Mouse (Mus musculus): ENCODE measurements around the gene Cox6b2.
"Not testable (repeated sequence)": the region's sequence is repeated elsewhere in the genome, so short reads cannot be mapped to it uniquely, and the experiment has no call there.

The Cox6b2 gene

DNA sequence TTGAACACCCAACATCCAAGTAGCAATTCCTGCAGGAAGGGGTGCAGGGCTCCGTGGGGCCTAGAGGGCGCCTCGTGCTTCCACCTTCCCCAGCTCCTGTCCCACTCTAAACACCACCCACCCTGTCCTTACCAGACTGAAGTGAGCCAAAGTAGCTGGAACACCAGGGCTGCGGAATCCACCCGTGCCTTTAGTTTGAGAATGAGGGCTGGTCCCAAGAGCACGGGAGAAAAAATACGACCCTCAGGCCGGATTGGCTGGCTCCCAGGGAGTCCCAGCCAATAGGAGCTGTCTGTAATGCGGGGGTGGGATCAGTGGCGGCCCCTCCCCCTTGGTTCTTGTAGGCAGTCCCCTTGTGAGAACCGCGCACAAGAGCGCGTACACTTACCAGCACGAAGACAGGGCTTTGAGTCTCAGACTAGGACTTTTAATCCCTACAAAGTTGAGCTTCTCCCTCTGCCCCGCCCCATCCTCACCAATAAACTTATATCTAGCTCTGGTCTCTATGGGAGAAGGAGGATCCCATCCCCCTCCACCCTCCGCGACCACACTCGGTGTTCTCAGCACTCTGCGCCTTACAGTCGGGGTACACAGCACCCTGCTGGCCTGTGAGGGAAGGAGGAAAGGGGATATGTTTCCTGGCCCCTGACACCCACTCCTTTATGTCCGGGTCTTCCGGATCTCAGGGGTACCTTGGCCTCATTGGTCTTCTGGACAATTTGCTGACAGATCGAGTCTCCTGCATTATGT lies at the start of gene Cox6b2:
Cox6b2 (minus strand) TSS at position 274 of the 750 bp plus-strand sequence.
- DNase-seq: peak; percentile 83 to 91

DNA sequence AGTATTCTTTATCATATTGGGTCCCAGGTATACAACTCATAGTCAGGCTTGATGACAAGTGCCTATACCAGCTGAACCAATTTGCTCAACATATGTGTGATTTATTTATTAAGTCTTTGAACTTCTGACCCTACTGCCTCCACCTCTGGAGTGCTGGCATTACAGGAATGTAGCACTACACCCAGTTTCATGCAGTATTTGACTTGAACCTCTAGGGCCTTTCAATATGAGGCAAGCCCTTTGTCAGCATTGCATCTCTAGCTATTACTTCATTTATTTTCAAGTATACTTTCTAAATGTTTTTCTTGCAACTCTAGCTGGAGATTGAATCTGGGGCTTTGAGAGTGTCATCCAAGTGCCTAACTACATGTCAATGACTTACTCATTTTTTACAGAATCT lies 49.4 kb upstream of the Cox6b2 start:
- DNase-seq: no peak

- no peak for DNase-seq
These were observed 43.0 kb upstream of the Cox6b2 start for GRCm38 (mm10) chr7:4795767-4796433.

GRCm38 (mm10) chr7:4794631-4795168 lies 41.8 kb upstream of the Cox6b2 start:
- no peak for DNase-seq

DNA sequence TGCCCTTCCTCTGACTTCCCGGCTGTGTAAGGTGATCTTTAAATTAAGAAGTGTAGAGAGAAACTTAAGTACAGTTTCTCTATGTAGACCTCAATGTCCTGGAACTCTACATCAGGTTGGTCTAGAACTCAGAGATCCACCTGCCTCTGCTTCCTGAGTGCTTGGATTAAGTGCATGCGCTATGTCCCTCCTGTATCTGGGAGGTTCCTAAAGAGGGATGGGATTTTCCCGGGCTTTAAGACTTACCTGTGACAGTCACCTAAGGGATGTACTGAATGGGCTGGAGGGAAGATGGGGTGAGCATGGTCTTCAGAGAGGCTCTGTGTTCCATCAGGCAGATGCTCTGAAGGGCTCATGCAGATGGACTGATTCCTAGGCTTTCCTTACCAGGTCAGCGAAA lies 40.8 kb upstream of the Cox6b2 start:
- DNase-seq: no peak

DNA sequence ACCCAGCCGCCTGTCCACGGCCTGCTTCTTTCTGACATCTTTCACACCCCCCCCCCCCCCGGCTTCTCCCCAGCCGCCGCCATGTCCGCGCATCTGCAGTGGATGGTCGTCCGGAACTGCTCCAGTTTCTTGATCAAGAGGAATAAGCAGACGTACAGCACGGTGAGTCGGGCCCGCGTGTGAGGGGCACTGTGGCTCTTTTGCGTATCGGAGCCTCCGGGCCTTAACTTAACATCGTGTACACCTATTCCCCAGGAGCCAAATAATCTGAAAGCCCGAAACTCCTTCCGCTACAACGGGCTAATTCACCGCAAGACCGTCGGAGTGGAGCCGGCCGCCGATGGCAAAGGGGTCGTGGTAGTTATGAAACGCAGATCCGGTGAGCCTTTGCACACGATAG lies 40.4 kb upstream of the Cox6b2 start:
- not testable (repeated sequence) for DNase-seq

- DNase-seq: peak; percentile 91 to 95
These were observed 39.7 kb upstream of the Cox6b2 start, which contains the start of gene Rpl28 for GRCm38 (mm10) chr7:4792278-4793212. Gene Rpl28, plus strand, starts transcription at chr7:4792874.

DNA sequence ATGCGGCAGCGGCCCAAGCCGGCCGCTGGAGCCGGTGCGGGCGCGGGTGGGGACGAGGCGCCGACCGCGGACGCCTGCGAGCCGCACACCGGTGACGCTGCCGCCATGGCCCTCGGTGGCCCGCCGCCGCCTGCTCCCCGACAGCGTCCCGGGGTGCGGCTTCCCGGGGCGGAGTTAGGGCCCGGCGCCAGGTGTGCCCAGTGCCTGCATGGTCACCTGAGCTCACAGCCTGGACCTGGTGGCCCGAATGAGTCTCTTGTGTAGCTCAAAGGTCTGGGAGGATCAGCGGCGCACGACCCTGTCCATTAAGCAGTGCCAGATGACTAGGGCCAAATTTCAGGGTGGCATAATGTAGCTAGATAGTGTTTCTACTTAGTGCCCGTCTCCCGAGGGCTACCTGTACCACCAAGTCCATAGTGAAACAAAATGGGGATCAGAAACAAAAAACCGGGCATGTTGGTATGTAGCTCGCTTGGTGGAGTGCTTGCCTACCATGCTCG lies 36.6 kb upstream of the Cox6b2 start, which contains the start of gene Tmem238:
Tmem238 (minus strand) TSS at position 221 of the 500 bp plus-strand sequence.
- DNase-seq: peak; percentile 19 to 32

GRCm38 (mm10) chr7:4788499-4789435 lies 35.9 kb upstream of the Cox6b2 start:
- peak; percentile 38 to 39 for DNase-seq

DNA sequence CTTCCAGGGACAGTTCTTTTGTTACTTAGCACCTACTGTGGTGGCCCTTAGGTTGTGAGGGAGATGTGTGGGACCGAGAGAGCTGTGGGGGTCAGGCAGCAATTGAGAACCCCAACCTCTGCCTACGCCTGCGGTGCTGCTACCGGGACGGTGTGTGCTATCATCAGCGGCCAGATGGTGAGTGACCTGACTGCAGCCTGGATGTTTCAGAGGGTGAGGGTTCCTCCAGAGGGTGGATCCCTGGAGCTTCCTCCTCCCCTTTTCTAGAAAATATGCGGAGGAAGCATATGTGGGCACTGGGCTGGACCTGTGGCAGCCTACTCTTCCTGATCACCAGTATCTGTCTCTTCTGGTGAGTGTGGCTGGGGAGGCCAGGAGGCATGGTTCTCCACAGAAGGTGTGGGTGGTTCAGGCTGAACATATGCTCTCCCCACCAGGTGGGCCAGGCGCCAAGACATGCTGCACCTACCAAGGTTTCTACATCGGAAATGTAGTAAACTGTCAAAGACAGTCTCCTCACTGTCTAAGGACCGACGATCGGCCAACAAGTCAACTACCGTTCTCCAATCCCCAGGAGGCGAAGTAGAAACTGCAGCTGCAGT lies 30.9 kb upstream of the Cox6b2 start:
- DNase-seq: no peak

GRCm38 (mm10) chr7:4782759-4783158 lies 29.9 kb upstream of the Cox6b2 start, which contains the start of the genes Il11 and Tmem190:
Gene Il11, minus strand, starts transcription at chr7:4782859.
Gene Tmem190, plus strand, starts transcription at chr7:4782937.
- no peak for DNase-seq

GRCm38 (mm10) chr7:4782130-4782529 lies 29.2 kb upstream of the Cox6b2 start:
- no peak for DNase-seq

- DNase-seq: no peak
These were observed 27.0 kb upstream of the Cox6b2 start for GRCm38 (mm10) chr7:4779921-4780320.

DNA sequence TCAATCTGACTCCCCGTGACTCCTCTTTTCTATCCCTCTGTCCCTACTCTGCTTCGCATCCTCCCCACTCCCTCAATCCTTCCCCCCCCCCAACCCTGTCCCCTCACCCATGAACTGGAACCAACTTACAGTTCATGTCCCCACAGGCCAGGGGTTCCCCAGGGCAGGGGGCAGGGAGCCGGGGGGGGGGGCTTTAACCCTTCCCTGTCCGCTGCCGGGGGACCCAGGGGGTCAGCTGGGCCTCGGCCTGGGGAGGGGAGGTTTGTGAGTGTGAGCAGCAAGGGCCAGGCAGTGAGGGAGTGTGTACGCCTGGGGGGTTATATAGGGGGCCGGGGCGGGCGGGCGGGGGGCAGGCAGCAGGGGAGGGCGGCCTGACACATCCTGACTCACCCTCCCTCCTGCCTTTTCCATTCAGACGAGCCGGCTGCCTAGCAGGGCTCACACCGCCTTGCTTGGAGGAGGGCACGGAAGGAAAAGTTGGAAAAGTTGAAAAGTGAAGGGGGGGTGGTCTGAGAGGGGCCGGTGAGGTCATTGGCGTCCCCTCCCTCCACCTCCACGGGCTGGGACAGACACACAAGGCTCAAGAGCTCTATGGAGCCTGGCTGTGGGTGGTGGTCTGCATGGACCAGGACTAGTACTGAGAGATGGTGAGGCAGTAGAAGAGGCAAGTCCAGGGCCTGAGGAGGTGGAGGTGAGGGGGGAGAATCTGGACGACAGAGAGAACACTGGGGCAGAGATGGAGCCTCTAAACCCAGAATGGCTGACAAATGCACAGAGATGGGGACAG lies 25.1 kb upstream of the Cox6b2 start:
- no peak for DNase-seq

DNA sequence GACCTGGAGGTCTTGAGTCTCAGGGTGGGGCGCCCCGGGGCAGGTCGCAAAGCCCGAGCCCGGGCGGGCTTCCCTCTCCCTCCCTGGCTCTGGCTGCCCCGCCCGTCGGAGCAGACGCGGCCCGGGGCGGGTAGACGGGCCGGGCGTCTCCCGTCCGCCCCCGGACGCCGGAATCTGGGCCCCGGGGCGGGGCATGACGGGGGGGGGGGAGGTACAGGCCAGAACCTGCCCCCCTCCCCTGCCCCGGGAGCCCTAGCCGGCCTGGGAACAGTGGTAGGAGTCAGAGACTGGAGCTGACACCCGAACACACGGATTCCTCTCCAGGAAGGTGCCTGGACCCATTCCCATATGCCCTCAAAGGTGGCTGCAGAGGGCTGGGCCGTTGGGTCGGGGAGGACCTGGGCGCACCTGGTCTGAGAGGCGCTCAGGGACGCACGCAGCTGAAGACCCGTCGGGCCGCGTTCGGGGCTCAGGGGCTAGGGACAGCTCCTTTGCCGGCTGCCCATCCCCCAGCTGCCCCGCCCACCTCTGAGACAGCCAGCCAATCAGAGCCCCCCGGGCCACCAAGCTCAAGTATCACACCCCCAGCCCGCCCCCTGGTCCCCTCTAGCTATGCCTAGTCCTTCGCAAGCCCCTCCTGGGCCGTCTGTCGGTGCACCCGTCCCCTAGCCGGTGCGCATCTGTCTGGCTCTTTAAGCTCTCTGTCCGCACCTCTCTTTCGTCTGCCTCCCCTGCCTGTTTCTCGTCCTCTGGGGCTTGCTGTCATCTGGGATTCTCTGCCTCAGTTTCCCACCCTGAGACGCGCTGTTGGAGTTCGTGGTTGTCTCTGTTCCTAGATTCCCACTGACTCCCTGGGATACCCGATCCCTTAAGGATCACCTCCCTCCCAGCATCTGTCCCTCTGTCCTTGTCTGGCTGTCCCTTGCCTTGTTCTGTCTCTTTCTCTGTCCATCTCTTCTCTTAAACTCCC lies 24.3 kb upstream of the Cox6b2 start:
- DNase-seq: peak; percentile 29 to 52

- DNase-seq: no peak
These were observed 23.2 kb upstream of the Cox6b2 start for GRCm38 (mm10) chr7:4776131-4776530.

DNA sequence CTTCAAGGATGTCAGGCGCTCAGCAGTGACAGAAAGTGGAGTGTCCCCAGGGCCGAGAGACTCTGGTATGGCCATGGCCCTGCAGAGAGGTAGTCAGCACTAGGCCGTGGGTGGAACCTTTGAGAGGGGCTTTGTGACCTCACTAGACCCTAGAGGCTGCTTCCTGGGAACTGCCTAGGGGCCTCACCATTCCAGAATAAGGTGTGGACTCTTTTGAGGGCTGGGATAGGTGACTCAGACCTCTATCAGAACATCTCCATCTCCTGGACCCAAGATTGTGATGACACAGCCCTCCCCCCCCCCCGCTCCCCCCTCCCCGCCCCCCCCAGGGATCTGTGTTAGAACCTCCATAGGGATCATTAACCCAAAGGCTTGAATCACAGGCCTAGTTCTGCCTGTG lies 18.3 kb upstream of the Cox6b2 start, which contains the start of gene Fam71e2:
Fam71e2 (minus strand) TSS at position 101 of the 400 bp plus-strand sequence.
- DNase-seq: no peak

- DNase-seq: no peak
These were observed 12.2 kb upstream of the Cox6b2 start for GRCm38 (mm10) chr7:4764946-4765710.
